Mouse (Mus musculus) liver (tissue): ENCODE measurements around the gene Slc25a11.

ENCODE experiments used
- DNase-seq: peaks from one replicate; pipeline ENCODE4 v3.0.0-alpha.2; 2020; ENCODE audit warnings: mixed read lengths

Gene Slc25a11

GRCm38 (mm10) chr11:70667271-70668150 is 20.2 kb upstream of the Slc25a11 start:
- DNase-seq: no peak

GRCm38 (mm10) chr11:70666687-70667086 is 19.4 kb upstream of the Slc25a11 start:
- no peak for DNase-seq

- no peak for DNase-seq
Measured at GRCm38 (mm10) chr11:70664741-70665140, 17.5 kb upstream of the Slc25a11 start.

- no peak for DNase-seq
Measured at GRCm38 (mm10) chr11:70663957-70664356, 16.7 kb upstream of the Slc25a11 start.

- no peak for DNase-seq
Measured at GRCm38 (mm10) chr11:70663101-70663500, 15.8 kb upstream of the Slc25a11 start.

GRCm38 (mm10) chr11:70660571-70660970 is 13.3 kb upstream of the Slc25a11 start:
- DNase-seq: no peak

GRCm38 (mm10) chr11:70658942-70659341 is 11.7 kb upstream of the Slc25a11 start:
- no peak for DNase-seq

GRCm38 (mm10) chr11:70658521-70658920 is 11.2 kb upstream of the Slc25a11 start:
- no peak for DNase-seq

GRCm38 (mm10) chr11:70657991-70658390 is 10.7 kb upstream of the Slc25a11 start:
- DNase-seq: no peak

- no peak for DNase-seq
Measured at GRCm38 (mm10) chr11:70657573-70657972, 10.3 kb upstream of the Slc25a11 start.

GRCm38 (mm10) chr11:70656964-70657363 is 9.7 kb upstream of the Slc25a11 start, which contains the start of gene Eno3:
Eno3 (plus strand) TSS chr11:70657202.
- DNase-seq: peak; percentile 45

GRCm38 (mm10) chr11:70656456-70656927 is 9.2 kb upstream of the Slc25a11 start:
- no peak for DNase-seq

- DNase-seq: peak; percentile 66
Measured at GRCm38 (mm10) chr11:70655571-70656455, 8.5 kb upstream of the Slc25a11 start.

GRCm38 (mm10) chr11:70654923-70655570 is 7.8 kb upstream of the Slc25a11 start:
- peak; percentile 86 for DNase-seq

GRCm38 (mm10) chr11:70654198-70654922 is 7.1 kb upstream of the Slc25a11 start, which contains the start of gene Pfn1:
Pfn1 (minus strand) TSS chr11:70654644.
- peak; percentile 92 for DNase-seq

- DNase-seq: peak; percentile 86
Measured at GRCm38 (mm10) chr11:70653345-70654197, 6.3 kb upstream of the Slc25a11 start.

GRCm38 (mm10) chr11:70652884-70653344 is 5.6 kb upstream of the Slc25a11 start:
- DNase-seq: no peak

GRCm38 (mm10) chr11:70652029-70652883 is 5.0 kb upstream of the Slc25a11 start:
- no peak for DNase-seq

- peak; percentile 63 for DNase-seq
Measured at GRCm38 (mm10) chr11:70651391-70651790, 4.1 kb upstream of the Slc25a11 start.
